Mouse (Mus musculus): Measurements from ENCODE around the gene Olfr750.

The Olfr750 gene

GRCm38 (mm10) chr14:51026391-51027133, 47.7 kb downstream of the Olfr750 start:
- no peak for DNase-seq (ENCODE audit: low spot score)

- DNase-seq (ENCODE audit: low spot score): no peak
Measured at GRCm38 (mm10) chr14:51024820-51025219, 49.4 kb downstream of the Olfr750 start.

DNA sequence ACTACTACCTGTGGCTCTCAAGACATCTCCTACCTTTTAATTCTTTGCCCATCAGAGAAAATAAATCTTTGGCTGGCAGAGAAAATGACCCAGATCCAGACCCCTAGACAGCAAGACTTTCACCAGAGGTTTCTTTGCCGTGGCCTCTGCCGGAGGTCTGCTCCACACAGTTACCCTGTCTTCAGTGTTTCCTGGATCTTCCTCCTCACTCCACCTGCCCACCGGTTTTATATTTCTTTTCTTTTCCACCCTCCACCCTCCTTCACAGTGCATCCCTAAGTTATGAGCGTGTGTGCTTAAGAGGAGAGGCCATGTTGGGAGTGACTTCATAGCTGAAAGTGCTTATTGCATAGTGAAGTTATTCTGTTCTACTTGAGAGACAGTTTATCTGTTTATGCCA, 50.8 kb downstream of the Olfr750 start:
- no peak for DNase-seq (ENCODE audit: low spot score)

GRCm38 (mm10) chr14:51017256-51017655, 57.0 kb downstream of the Olfr750 start:
- DNase-seq (ENCODE audit: low spot score): no peak
